Mouse (Mus musculus): ENCODE data around the gene Eif4a1. TPM values are rescaled to one million over a fixed set of nuclear protein-coding genes. Genes with fewer than 3 reads are reported as not detected.
A peak's percentile ranks its signal among the peaks of the same experiment; 100 is the strongest.

Gene Eif4a1
- 669 and 722 TPM in 2 replicates for polyA plus RNA-seq (2012; rRNA removed)

- TF ChIP-seq POLR2A (IDR thresholded peaks at IDR 0.05; ENCODE audit: control insufficient read depth, extremely low read depth, insufficient read depth, low read length, poor library complexity) (peak; percentile 85), CTCF (IDR thresholded peaks at IDR 0.05; ENCODE audit: borderline replicate concordance, control insufficient read depth, extremely low read depth, insufficient read depth, low read length, poor library complexity) (peak; percentile 54)
- Histone ChIP-seq H3K36me3 (ENCODE audit: control insufficient read depth, insufficient read depth, low read length) (peaks cover 47% of the 10 kb centered on the region), H3K27ac (ENCODE audit: control insufficient read depth, insufficient read depth, low read length) (peak within 1 kb of the TSS; percentile 87), H3K4me3 (ENCODE audit: control insufficient read depth, insufficient read depth, low read length) (peak within 1 kb of the TSS; percentile 96), H3K4me1 (replicated peaks; ENCODE audit: control insufficient read depth, insufficient read depth, low read length) (peaks cover 2% of the 10 kb centered on the region), H3K27me3 (ENCODE audit: control insufficient read depth, insufficient read depth, low read length) (no peaks in the 10 kb centered on the region)
- DNase-seq: peak; percentile 100
- under 1% methylated on average over 36 of the region's 36 CpGs for WGBS
These were observed at the start of gene Eif4a1 for GRCm38 (mm10) chr11:69672211-69672706. TSS of gene Eif4a1 (minus strand) at chr11:69672423.

GRCm38 (mm10) chr11:69720852-69721251 is 48.6 kb upstream of the Eif4a1 start:
- DNase-seq: no peak
- H3K27me3 ChIP-seq (ENCODE audit: control insufficient read depth, insufficient read depth, low read length): no peaks in the 10 kb centered on the region
- no peak overlapping the region for H3K4me3 ChIP-seq (ENCODE audit: control insufficient read depth, insufficient read depth, low read length)
- H3K36me3 ChIP-seq (ENCODE audit: control insufficient read depth, insufficient read depth, low read length): no peaks in the 10 kb centered on the region
- no peaks in the 10 kb centered on the region for H3K4me1 ChIP-seq (replicated peaks; ENCODE audit: control insufficient read depth, insufficient read depth, low read length)
- H3K27ac ChIP-seq (ENCODE audit: control insufficient read depth, insufficient read depth, low read length): no peak overlapping the region
- TF ChIP-seq POLR2A (IDR thresholded peaks at IDR 0.05; ENCODE audit: control insufficient read depth, extremely low read depth, insufficient read depth, low read length, poor library complexity) (no peak), CTCF (IDR thresholded peaks at IDR 0.05; ENCODE audit: borderline replicate concordance, control insufficient read depth, extremely low read depth, insufficient read depth, low read length, poor library complexity) (no peak)
- 90% methylated on average over 6 of the region's 6 CpGs for WGBS

- Histone ChIP-seq H3K4me3 (ENCODE audit: control insufficient read depth, insufficient read depth, low read length) (no peak overlapping the region), H3K27me3 (ENCODE audit: control insufficient read depth, insufficient read depth, low read length) (no peaks in the 10 kb centered on the region), H3K27ac (ENCODE audit: control insufficient read depth, insufficient read depth, low read length) (no peak overlapping the region), H3K36me3 (ENCODE audit: control insufficient read depth, insufficient read depth, low read length) (no peaks in the 10 kb centered on the region), H3K4me1 (replicated peaks; ENCODE audit: control insufficient read depth, insufficient read depth, low read length) (no peaks in the 10 kb centered on the region)
- DNase-seq: no peak
- TF ChIP-seq POLR2A (IDR thresholded peaks at IDR 0.05; ENCODE audit: control insufficient read depth, extremely low read depth, insufficient read depth, low read length, poor library complexity): no peak
- no peak for TF ChIP-seq CTCF (IDR thresholded peaks at IDR 0.05; ENCODE audit: borderline replicate concordance, control insufficient read depth, extremely low read depth, insufficient read depth, low read length, poor library complexity)
- 79% methylated on average over 6 of the region's 6 CpGs for WGBS
These were observed 47.2 kb upstream of the Eif4a1 start for GRCm38 (mm10) chr11:69719423-69719822.

GRCm38 (mm10) chr11:69718661-69719060 is 46.4 kb upstream of the Eif4a1 start:
- H3K27ac ChIP-seq (ENCODE audit: control insufficient read depth, insufficient read depth, low read length): no peak overlapping the region
- H3K27me3 ChIP-seq (ENCODE audit: control insufficient read depth, insufficient read depth, low read length): no peaks in the 10 kb centered on the region
- 83% methylated on average over 15 of the region's 15 CpGs for WGBS
- H3K4me3 ChIP-seq (ENCODE audit: control insufficient read depth, insufficient read depth, low read length): no peak overlapping the region
- TF ChIP-seq POLR2A (IDR thresholded peaks at IDR 0.05; ENCODE audit: control insufficient read depth, extremely low read depth, insufficient read depth, low read length, poor library complexity): no peak
- TF ChIP-seq CTCF (IDR thresholded peaks at IDR 0.05; ENCODE audit: borderline replicate concordance, control insufficient read depth, extremely low read depth, insufficient read depth, low read length, poor library complexity): no peak
- no peak for DNase-seq
- H3K36me3 ChIP-seq (ENCODE audit: control insufficient read depth, insufficient read depth, low read length): no peaks in the 10 kb centered on the region
- no peaks in the 10 kb centered on the region for H3K4me1 ChIP-seq (replicated peaks; ENCODE audit: control insufficient read depth, insufficient read depth, low read length)

- Histone ChIP-seq H3K4me1 (replicated peaks; ENCODE audit: control insufficient read depth, insufficient read depth, low read length) (no peaks in the 10 kb centered on the region), H3K4me3 (ENCODE audit: control insufficient read depth, insufficient read depth, low read length) (no peak overlapping the region), H3K36me3 (ENCODE audit: control insufficient read depth, insufficient read depth, low read length) (no peaks in the 10 kb centered on the region), H3K27me3 (ENCODE audit: control insufficient read depth, insufficient read depth, low read length) (no peaks in the 10 kb centered on the region), H3K27ac (ENCODE audit: control insufficient read depth, insufficient read depth, low read length) (no peak overlapping the region)
- TF ChIP-seq CTCF (IDR thresholded peaks at IDR 0.05; ENCODE audit: borderline replicate concordance, control insufficient read depth, extremely low read depth, insufficient read depth, low read length, poor library complexity) (no peak), POLR2A (IDR thresholded peaks at IDR 0.05; ENCODE audit: control insufficient read depth, extremely low read depth, insufficient read depth, low read length, poor library complexity) (no peak)
- 91% methylated on average over 4 of the region's 4 CpGs for WGBS
- no peak for DNase-seq
These were observed 44.7 kb upstream of the Eif4a1 start for GRCm38 (mm10) chr11:69716953-69717352.

GRCm38 (mm10) chr11:69715929-69716328 is 43.7 kb upstream of the Eif4a1 start:
- no peak overlapping the region for H3K4me3 ChIP-seq (ENCODE audit: control insufficient read depth, insufficient read depth, low read length)
- TF ChIP-seq CTCF (IDR thresholded peaks at IDR 0.05; ENCODE audit: borderline replicate concordance, control insufficient read depth, extremely low read depth, insufficient read depth, low read length, poor library complexity) (no peak), POLR2A (IDR thresholded peaks at IDR 0.05; ENCODE audit: control insufficient read depth, extremely low read depth, insufficient read depth, low read length, poor library complexity) (no peak)
- no peak overlapping the region for H3K27ac ChIP-seq (ENCODE audit: control insufficient read depth, insufficient read depth, low read length)
- H3K36me3 ChIP-seq (ENCODE audit: control insufficient read depth, insufficient read depth, low read length): no peaks in the 10 kb centered on the region
- 59% methylated on average over 5 of the region's 5 CpGs for WGBS
- no peak for DNase-seq
- no peaks in the 10 kb centered on the region for H3K27me3 ChIP-seq (ENCODE audit: control insufficient read depth, insufficient read depth, low read length)
- H3K4me1 ChIP-seq (replicated peaks; ENCODE audit: control insufficient read depth, insufficient read depth, low read length): no peaks in the 10 kb centered on the region

- Histone ChIP-seq H3K4me1 (replicated peaks; ENCODE audit: control insufficient read depth, insufficient read depth, low read length) (no peaks in the 10 kb centered on the region), H3K27ac (ENCODE audit: control insufficient read depth, insufficient read depth, low read length) (no peak overlapping the region), H3K27me3 (ENCODE audit: control insufficient read depth, insufficient read depth, low read length) (no peaks in the 10 kb centered on the region), H3K36me3 (ENCODE audit: control insufficient read depth, insufficient read depth, low read length) (no peaks in the 10 kb centered on the region), H3K4me3 (ENCODE audit: control insufficient read depth, insufficient read depth, low read length) (no peak overlapping the region)
- TF ChIP-seq CTCF (IDR thresholded peaks at IDR 0.05; ENCODE audit: borderline replicate concordance, control insufficient read depth, extremely low read depth, insufficient read depth, low read length, poor library complexity): peak; percentile 70; the same call in 1 of the 2 replicates
- TF ChIP-seq POLR2A (IDR thresholded peaks at IDR 0.05; ENCODE audit: control insufficient read depth, extremely low read depth, insufficient read depth, low read length, poor library complexity): no peak
- 85% methylated on average over 9 of the region's 9 CpGs for WGBS
- DNase-seq: no peak
These were observed 43.3 kb upstream of the Eif4a1 start for GRCm38 (mm10) chr11:69715482-69715881.

Data from thymus, adult 2 months (tissue).